Mouse (Mus musculus) forebrain, postnatal 0 days (tissue): Measurements from ENCODE around the gene Ccdc117. TPM values are rescaled to one million over a fixed set of nuclear protein-coding genes. Genes with fewer than 3 reads are reported as not detected.
A peak's percentile ranks its signal among the peaks of the same experiment; 100 is the strongest.
"Not testable (repeated sequence)": the region's sequence is repeated elsewhere in the genome, so short reads cannot be mapped to it uniquely, and the experiment has no call there.

Experiments
- ATAC-seq: fragments of 200-750 bp; cut with Nextera tagmentation; 2 replicates; pipeline ENCODE4 v1.8.0; 2017; ENCODE audit warnings: mild to moderate bottlenecking, moderate library complexity
- DNase-seq: peaks from one replicate; pipeline ENCODE4 v3.0.0-alpha.2; 2015
- H3K27ac ChIP-seq: fragments of 300-500 bp; sonication (generic); 2 replicates; pipeline ENCODE4 v1.5.1; 2014; ENCODE audit warnings: low read depth, mild to moderate bottlenecking, antibody characterized with exemption, low read length, moderate library complexity, mixed read lengths
- H3K27me3 ChIP-seq: fragments of 300-500 bp; sonication (generic); 2 replicates; pipeline ENCODE4 v1.6.1; 2014; ENCODE audit warnings: mild to moderate bottlenecking, low read length, mixed read lengths; ENCODE audit not compliant: insufficient read depth
- H3K36me3 ChIP-seq: fragments of 300-500 bp; sonication (generic); 2 replicates; pipeline ENCODE4 v1.6.1; 2014; ENCODE audit warnings: mild to moderate bottlenecking, moderate library complexity; ENCODE audit not compliant: insufficient read depth
- H3K4me1 ChIP-seq: fragments of 300-500 bp; sonication (generic); 2 replicates; pipeline ENCODE4 v1.6.1; 2014; ENCODE audit warnings: antibody characterized with exemption; ENCODE audit not compliant: insufficient read depth
- H3K4me2 ChIP-seq: fragments of 300-500 bp; sonication (generic); 2 replicates; pipeline ENCODE4 v1.6.1; 2014; ENCODE audit warnings: low read depth, mild to moderate bottlenecking, moderate library complexity
- H3K4me3 ChIP-seq: fragments of 300-500 bp; sonication (generic); 2 replicates; pipeline ENCODE4 v1.5.1; 2014; ENCODE audit warnings: low read depth, low read length, mixed read lengths
- H3K9ac ChIP-seq: fragments of 300-500 bp; sonication (generic); 2 replicates; pipeline ENCODE4 v1.6.1; 2014; ENCODE audit warnings: mild to moderate bottlenecking
- H3K9me3 ChIP-seq: fragments of 300-500 bp; sonication (generic); 2 replicates; pipeline ENCODE4 v1.6.1; 2016; ENCODE audit warnings: low read length
- CTCF ChIP-seq: sonication (generic); IDR thresholded peaks from 2 replicates; pipeline ENCODE4 v1.5.1; 2016; ENCODE audit warnings: antibody characterized with exemption, control low read depth, low read depth
- WGBS: fragments of 180-500 bp; shearing (Covaris S2); extraction: QIAGEN DNeasy Blood & Tissue Kit; methylation state at CpG from one replicate; pipeline ENCODE4 v1.1.7; 2014; 5-methylcytosine and 5-hydroxymethylcytosine counted together
- polyA plus RNA-seq: library from polyadenylated mRNA; unstranded; fragments of >200 nt; fragmentation: Nextera tagmentation; extraction: Ambion mirVana; gene quantifications from 2 replicates; pipeline ENCODE4 v1.2.1, GENCODE M21; 2015
- total RNA-seq: library from RNA; depleted of rRNA; stranded (reverse); fragments of >200 nt; gene quantifications from 2 replicates; pipeline ENCODE4 v1.2.3, GENCODE M21; 2014

The Ccdc117 gene
- total and polyA plus RNA-seq, 2 experiments from 2014 or later = 6.6 to 14.4 TPM

DNA sequence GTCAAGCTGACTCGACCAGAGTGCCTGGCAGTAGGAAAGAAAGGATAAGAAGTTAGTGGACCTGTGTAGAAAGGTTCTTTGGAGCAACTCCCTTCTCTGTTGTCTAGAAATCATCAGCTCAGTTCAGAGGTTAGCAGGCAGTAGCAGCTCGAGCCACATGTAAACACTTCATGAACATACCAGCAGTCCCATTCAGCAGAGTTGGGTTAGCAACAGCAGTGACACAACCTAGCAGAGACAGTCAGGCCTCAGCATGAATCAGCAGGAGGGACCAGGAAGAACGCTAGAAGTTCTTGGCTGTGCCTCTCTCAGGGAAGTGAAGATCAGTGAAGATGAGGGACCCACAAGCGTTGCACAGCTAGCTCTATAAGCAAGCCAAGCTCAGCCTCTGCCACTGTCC is 3.5 kb upstream of the Ccdc117 start:
- ATAC-seq (no peak), DNase-seq (no peak)
- H3K9ac ChIP-seq = no peak overlapping the region
- no peak overlapping the region for H3K27ac ChIP-seq
- H3K4me3 ChIP-seq = no peak overlapping the region
- H3K4me2 ChIP-seq = no peak overlapping the region
- H3K4me1 ChIP-seq = peaks cover 8% of the 10 kb centered on the region; the same call in 1 of the 2 replicates
- no peak for TF ChIP-seq CTCF
- no peaks in the 10 kb centered on the region for H3K27me3 ChIP-seq
- WGBS = 80% methylated on average over 4 of the region's 4 CpGs
- H3K36me3 ChIP-seq = no peaks in the 10 kb centered on the region
- no peaks in the 10 kb centered on the region for H3K9me3 ChIP-seq

DNA sequence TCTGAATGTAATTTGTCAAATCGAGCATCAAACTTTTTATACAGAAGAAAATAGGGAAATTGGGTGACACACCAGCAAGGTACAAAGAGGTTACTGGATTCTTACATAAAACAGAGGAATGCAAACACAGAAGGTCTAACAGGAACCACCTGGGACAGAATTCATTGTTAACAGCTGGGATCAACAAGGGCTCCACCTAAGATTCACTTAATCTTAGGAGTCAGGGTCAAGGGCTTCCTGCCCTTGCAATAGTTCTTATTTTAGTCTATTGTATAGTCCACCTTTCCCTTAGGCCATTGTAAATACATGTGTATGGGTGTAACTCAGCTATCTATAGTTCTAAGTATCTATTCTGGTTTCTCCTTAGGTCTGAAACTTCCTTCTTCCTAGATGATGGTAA is 2.7 kb upstream of the Ccdc117 start:
- WGBS = 67% methylated on average over 1 of the region's 1 CpGs

DNA sequence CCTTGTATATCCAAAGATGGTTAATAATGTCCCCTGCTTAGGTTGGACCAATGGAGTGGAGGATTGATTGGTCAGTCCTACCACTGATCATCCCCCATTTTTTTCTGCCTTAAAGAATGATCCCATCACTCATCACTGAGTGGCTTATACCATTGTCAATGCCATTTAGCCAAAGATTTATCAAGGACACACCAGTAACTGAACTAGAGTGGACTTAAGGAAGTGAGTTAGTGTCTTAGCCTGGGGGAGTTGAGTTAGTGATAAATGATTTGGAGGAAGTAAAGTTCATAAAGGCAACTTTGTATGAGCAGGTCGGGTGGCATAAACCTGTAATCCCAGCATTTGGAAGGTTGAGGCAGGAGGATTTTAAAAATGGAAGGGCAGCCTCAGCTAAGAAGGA is 1.3 kb upstream of the Ccdc117 start:
- Histone ChIP-seq H3K9ac (no peak overlapping the region), H3K4me1 (peaks cover 9% of the 10 kb centered on the region; the same call in 1 of the 2 replicates), H3K9me3 (no peaks in the 10 kb centered on the region), H3K4me3 (no peak overlapping the region), H3K27me3 (no peaks in the 10 kb centered on the region), H3K36me3 (no peaks in the 10 kb centered on the region), H3K4me2 (no peak overlapping the region), H3K27ac (no peak overlapping the region)
- no peak for DNase-seq
- TF ChIP-seq CTCF = no peak
- no peak for ATAC-seq
- WGBS = 83% methylated on average over 1 of the region's 1 CpGs

More for the DNA sequence above, 2.7 kb upstream of the Ccdc117 start:
- not testable (repeated sequence) for H3K4me3 ChIP-seq, H3K27me3 ChIP-seq, DNase-seq, H3K36me3 ChIP-seq, H3K9me3 ChIP-seq, H3K4me2 ChIP-seq, H3K9ac ChIP-seq, ATAC-seq, H3K4me1 ChIP-seq, H3K27ac ChIP-seq

DNA sequence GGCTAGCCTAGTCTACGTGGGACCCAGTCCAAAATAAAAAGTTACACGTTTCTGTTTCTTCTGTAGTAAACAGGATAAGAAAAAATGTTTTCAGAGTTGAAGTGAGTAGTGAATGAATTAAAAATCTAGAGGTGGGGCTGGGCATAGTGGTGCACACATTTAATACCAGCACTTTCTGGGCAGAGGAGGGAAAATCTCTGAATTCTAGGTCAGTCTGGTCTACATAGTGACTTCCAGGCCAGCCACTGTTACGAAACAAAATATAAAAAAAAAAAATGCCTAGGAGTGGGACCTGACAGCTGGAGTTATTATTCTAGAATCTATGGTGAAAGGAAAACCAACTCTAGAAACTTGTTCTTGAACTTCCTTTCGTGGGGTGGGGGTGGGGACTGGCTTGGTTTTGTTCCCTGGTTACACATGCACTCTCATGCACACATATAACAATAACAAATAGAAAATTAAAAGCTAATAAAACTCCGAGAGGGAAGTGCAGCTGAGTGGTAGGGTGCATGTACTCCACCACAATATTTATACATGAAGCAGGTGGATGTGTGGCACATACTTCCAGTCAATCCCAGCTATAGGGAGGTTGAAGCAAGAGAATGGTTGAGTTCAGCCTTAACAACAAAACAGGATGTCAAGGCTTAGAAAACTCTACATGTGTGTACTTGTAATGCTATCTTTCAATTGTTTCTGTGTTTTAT is 647 bp upstream of the Ccdc117 start:
- Histone ChIP-seq H3K27me3 (no peaks in the 10 kb centered on the region), H3K27ac (no peak overlapping the region), H3K4me3 (peak overlapping the region; percentile 93), H3K4me2 (peak overlapping the region; percentile 73), H3K9ac (peak overlapping the region; percentile 74), H3K4me1 (peaks cover 9% of the 10 kb centered on the region; the same call in 1 of the 2 replicates), H3K9me3 (no peaks in the 10 kb centered on the region), H3K36me3 (no peaks in the 10 kb centered on the region)
- no peak for ATAC-seq
- TF ChIP-seq CTCF = no peak
- 54% methylated on average over 5 of the region's 5 CpGs for WGBS
- DNase-seq = no peak

DNA sequence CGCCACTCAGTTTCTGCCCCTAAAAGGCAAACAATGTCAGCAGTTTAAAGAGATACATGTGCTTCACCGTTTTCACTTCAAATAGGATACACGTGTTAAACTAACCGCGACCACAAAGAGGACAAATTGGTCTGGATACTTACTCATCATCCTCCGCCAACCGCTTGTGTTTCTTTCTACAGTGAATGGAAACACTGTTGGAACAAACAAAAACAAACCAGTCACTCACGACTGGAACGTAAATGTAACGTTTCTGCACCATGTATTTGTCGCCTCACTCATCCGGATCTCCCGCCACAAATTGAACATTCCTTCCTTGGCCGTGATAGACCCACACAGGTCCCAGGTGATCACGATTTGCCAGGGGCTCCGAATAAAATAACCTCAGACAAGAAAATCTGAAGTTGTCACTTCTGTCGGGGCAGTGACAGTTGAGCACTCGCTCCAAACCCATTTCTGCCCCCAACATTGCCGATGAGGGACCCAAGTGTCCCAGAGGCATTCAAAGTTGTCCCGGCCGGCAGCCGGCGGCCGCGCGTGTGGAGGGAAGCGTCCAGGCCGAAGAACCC is 673 bp downstream of the Ccdc117 start:
- peak; percentile 40 for DNase-seq
- no peaks in the 10 kb centered on the region for H3K9me3 ChIP-seq
- H3K36me3 ChIP-seq = no peaks in the 10 kb centered on the region
- peaks cover 9% of the 10 kb centered on the region; the same call in 1 of the 2 replicates for H3K4me1 ChIP-seq
- H3K4me2 ChIP-seq = peak overlapping the region; percentile 73
- H3K27me3 ChIP-seq = no peaks in the 10 kb centered on the region
- ATAC-seq = peak; percentile 14; the same call in 1 of the 2 replicates
- H3K27ac ChIP-seq = 0 out of 2 replicates have a peak overlapping the region, but pooled peaks have one; percentile 35
- under 1% methylated on average over 28 of the region's 28 CpGs for WGBS
- H3K9ac ChIP-seq = peak overlapping the region; percentile 74
- no peak for TF ChIP-seq CTCF
- H3K4me3 ChIP-seq = peak overlapping the region; percentile 93

DNA sequence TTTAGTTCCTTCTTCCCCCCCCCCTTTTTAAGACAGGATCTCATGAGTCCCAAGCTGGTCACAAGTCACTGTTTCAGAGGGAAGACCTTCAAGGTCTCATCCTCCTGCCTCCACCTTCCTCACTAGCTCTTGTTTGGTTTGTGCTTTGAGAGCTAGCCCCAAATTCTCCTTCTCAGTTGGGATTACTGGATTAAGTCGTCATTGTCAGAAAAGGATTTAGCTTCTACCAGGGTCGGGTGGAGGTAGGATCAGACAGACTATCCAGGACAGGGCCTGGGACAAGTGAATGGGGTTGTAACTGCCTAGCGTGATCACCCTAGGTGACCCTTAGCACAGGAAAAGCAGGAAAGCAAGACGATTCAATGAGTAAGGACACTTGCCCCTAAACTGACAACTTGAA is 1.7 kb downstream of the Ccdc117 start:
- Histone ChIP-seq H3K4me1 (peaks cover 9% of the 10 kb centered on the region; the same call in 1 of the 2 replicates), H3K4me2 (peak overlapping the region; percentile 73; the same call in 1 of the 2 replicates), H3K9ac (no peak overlapping the region), H3K4me3 (no peak overlapping the region), H3K27me3 (no peaks in the 10 kb centered on the region), H3K36me3 (no peaks in the 10 kb centered on the region), H3K27ac (no peak overlapping the region), H3K9me3 (no peaks in the 10 kb centered on the region)
- TF ChIP-seq CTCF = no peak
- no peak for ATAC-seq
- 38% methylated on average over 4 of the region's 4 CpGs for WGBS
- DNase-seq = no peak

DNA sequence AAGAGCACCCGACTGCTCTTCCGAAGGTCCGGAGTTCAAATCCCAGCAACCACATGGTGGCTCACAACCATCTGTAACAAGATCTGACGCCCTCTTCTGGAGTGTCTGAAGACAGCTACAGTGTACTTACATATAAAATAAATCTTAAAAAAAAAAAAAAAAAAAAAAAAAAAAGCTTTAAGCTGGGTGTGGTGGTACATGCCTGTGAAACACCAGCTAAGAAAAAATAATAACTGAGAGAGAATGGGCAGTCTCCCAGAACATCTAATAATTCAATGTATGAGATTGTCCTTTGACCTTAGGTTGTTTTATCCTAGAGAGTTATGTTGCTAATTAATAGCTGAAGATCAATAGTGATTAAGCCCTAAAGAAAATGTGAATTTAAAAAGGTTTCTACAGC is 4.5 kb downstream of the Ccdc117 start:
- not testable (repeated sequence) for H3K4me2 ChIP-seq, H3K9me3 ChIP-seq, H3K27me3 ChIP-seq, H3K4me1 ChIP-seq, ATAC-seq, H3K4me3 ChIP-seq, H3K27ac ChIP-seq, H3K9ac ChIP-seq, DNase-seq
- H3K36me3 ChIP-seq = peaks cover 24% of the 10 kb centered on the region
- 88% methylated on average over 4 of the region's 4 CpGs for WGBS
